Mouse (Mus musculus): ENCODE data around the gene Rab1b. TPM values are rescaled to one million over a fixed set of nuclear protein-coding genes. Genes with fewer than 3 reads are reported as not detected.

The Rab1b gene
- polyA plus RNA-seq, 1 experiment: 31.8 TPM

DNA sequence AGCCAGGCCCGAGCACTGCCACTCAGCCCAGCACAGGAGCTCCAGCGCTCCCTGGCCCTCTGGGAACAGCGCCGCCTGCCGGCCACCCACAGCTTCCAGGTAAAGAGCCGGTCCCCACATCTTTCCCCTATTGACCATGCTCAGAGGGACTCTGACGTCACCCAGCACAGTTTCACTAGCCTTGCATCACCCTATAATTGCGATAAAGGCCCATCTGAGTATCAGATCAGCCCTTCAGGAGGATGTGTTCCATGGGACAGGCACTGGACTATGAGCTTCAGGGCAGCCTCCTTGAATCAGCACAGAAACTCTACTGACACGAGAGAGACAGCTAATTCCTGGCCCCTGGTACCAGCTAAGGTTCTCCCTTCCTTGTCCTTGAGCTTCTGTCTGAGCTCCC lies 53.0 kb downstream of the Rab1b start:
- H3K4me3 ChIP-seq (replicated peaks; ENCODE audit: control insufficient read depth, low read depth, low read length): no peak overlapping the region
- WGBS: 39% methylated on average over 9 of the region's 9 CpGs
- H3K27ac ChIP-seq (ENCODE audit: control insufficient read depth, insufficient read depth, low read depth, low read length, poor library complexity): no peak overlapping the region
- H3K4me1 ChIP-seq (ENCODE audit: control insufficient read depth, insufficient read depth, low read length): no peaks in the 10 kb centered on the region
- TF ChIP-seq POLR2A (IDR thresholded peaks at IDR 0.05; ENCODE audit: borderline replicate concordance, control insufficient read depth, low read depth, low read length) (no peak), CTCF (IDR thresholded peaks at IDR 0.05; ENCODE audit: control insufficient read depth, insufficient read depth, low read length) (peak; percentile 63; the same call in 1 of the 2 replicates)

DNA sequence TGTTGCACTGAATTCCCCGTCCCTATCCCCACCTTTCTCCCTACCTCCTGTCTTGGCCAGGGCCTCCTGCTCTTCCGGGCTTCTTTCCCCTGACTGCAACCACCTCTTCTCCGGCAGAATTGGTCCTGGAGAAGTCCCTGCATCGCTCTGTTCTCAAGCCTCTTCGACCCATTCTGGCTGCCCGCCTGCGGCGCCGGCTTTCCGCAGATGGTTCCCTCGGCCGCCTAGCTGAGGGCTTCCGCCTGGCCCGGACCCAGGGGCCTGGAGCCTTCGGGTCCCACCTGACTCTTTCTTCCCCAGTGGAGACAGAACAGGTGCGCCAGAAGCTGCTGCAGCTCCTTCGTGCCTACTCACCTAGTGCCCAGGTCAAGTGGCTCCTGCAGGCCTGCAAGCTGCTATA lies 54.0 kb downstream of the Rab1b start:
- no peaks in the 10 kb centered on the region for H3K4me1 ChIP-seq (ENCODE audit: control insufficient read depth, insufficient read depth, low read length)
- H3K27ac ChIP-seq (ENCODE audit: control insufficient read depth, insufficient read depth, low read depth, low read length, poor library complexity): no peak overlapping the region
- no peak overlapping the region for H3K4me3 ChIP-seq (replicated peaks; ENCODE audit: control insufficient read depth, low read depth, low read length)
- no peak for TF ChIP-seq POLR2A (IDR thresholded peaks at IDR 0.05; ENCODE audit: borderline replicate concordance, control insufficient read depth, low read depth, low read length)
- TF ChIP-seq CTCF (IDR thresholded peaks at IDR 0.05; ENCODE audit: control insufficient read depth, insufficient read depth, low read length): no peak
- 77% methylated on average over 17 of the region's 17 CpGs for WGBS

DNA sequence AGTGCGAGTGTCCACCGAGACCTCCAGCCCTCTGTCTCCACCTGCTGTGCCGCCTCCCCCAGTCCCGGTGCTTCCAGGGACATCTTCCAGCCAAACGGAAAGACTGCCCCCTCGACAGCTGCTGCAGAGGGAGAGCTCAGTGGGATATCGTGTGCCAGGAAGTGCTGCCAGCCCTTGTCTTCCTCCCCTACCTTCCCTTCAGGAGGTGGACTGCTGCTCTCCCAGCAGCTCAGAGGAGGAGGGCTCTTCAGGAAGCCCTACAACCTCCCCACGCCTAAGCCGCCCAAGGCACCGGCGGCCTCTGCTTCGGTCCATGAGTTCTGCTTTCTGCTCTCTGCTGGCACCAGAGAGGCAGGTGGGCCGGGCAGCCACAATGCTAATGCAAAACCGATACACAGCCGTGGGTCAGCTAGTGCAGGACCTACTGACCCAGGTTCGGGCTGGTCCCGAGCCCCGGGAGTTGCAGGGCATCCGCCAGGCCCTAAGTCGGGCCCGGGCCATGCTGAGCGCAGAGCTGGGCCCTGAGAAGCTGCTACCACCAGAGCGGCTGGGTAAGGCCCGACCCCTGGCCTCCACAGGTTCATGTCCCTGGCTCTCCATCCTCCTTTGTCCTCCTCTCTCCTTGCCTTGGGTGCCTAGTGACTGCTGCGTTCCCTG lies 54.6 kb downstream of the Rab1b start:
- no peak for TF ChIP-seq POLR2A (IDR thresholded peaks at IDR 0.05; ENCODE audit: borderline replicate concordance, control insufficient read depth, low read depth, low read length)
- no peak for TF ChIP-seq CTCF (IDR thresholded peaks at IDR 0.05; ENCODE audit: control insufficient read depth, insufficient read depth, low read length)
- H3K27ac ChIP-seq (ENCODE audit: control insufficient read depth, insufficient read depth, low read depth, low read length, poor library complexity): no peak overlapping the region
- no peaks in the 10 kb centered on the region for H3K4me1 ChIP-seq (ENCODE audit: control insufficient read depth, insufficient read depth, low read length)
- no peak overlapping the region for H3K4me3 ChIP-seq (replicated peaks; ENCODE audit: control insufficient read depth, low read depth, low read length)
- whole genome bisulfite sequencing: 29% methylated on average over 25 of the region's 25 CpGs

DNA sequence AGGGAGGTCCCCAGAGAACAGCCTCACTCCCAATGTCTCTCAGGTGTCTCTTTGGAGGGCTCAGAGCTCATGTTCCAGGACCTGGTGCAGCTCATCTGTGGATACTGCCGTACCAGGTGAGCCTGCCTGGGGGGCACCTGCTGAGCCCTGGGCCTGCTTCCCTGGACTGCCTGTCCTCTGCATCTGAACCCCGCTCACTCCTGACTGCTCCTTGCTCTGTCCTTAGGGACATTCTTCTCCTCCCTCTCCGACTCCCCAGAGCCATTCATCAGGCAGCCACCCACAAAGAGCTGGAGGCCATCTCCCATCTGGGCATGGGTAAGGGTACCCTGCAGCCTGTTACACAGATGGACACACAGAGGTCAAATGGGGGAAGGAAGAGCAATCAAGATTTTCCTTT lies 55.4 kb downstream of the Rab1b start:
- H3K4me3 ChIP-seq (replicated peaks; ENCODE audit: control insufficient read depth, low read depth, low read length): no peak overlapping the region
- no peak overlapping the region for H3K27ac ChIP-seq (ENCODE audit: control insufficient read depth, insufficient read depth, low read depth, low read length, poor library complexity)
- TF ChIP-seq CTCF (IDR thresholded peaks at IDR 0.05; ENCODE audit: control insufficient read depth, insufficient read depth, low read length) (no peak), POLR2A (IDR thresholded peaks at IDR 0.05; ENCODE audit: borderline replicate concordance, control insufficient read depth, low read depth, low read length) (no peak)
- H3K4me1 ChIP-seq (ENCODE audit: control insufficient read depth, insufficient read depth, low read length): no peaks in the 10 kb centered on the region
- 85% methylated on average over 3 of the region's 3 CpGs for WGBS

DNA sequence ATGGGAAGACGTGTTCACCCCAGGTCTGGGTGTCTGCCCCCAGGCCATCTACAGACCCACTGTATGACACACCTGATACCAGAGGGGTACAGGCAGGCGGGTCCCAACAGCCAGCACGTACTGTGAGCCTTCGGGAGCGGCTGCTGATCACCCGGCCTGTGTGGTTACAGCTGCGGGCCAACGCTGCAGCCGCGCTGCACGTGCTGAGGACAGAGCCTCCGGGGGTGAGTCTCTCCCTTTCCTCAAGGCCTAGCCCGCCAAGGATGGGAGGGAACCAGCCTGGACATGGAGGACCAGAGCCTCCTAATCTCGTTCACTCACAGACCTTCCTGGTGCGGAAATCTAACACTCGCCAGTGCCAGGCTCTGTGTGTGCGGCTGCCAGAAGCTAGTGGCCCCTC lies 55.8 kb downstream of the Rab1b start:
- TF ChIP-seq CTCF (IDR thresholded peaks at IDR 0.05; ENCODE audit: control insufficient read depth, insufficient read depth, low read length) (no peak), POLR2A (IDR thresholded peaks at IDR 0.05; ENCODE audit: borderline replicate concordance, control insufficient read depth, low read depth, low read length) (no peak)
- no peak overlapping the region for H3K27ac ChIP-seq (ENCODE audit: control insufficient read depth, insufficient read depth, low read depth, low read length, poor library complexity)
- no peaks in the 10 kb centered on the region for H3K4me1 ChIP-seq (ENCODE audit: control insufficient read depth, insufficient read depth, low read length)
- 10% methylated on average over 17 of the region's 17 CpGs for WGBS
- H3K4me3 ChIP-seq (replicated peaks; ENCODE audit: control insufficient read depth, low read depth, low read length): no peak overlapping the region

DNA sequence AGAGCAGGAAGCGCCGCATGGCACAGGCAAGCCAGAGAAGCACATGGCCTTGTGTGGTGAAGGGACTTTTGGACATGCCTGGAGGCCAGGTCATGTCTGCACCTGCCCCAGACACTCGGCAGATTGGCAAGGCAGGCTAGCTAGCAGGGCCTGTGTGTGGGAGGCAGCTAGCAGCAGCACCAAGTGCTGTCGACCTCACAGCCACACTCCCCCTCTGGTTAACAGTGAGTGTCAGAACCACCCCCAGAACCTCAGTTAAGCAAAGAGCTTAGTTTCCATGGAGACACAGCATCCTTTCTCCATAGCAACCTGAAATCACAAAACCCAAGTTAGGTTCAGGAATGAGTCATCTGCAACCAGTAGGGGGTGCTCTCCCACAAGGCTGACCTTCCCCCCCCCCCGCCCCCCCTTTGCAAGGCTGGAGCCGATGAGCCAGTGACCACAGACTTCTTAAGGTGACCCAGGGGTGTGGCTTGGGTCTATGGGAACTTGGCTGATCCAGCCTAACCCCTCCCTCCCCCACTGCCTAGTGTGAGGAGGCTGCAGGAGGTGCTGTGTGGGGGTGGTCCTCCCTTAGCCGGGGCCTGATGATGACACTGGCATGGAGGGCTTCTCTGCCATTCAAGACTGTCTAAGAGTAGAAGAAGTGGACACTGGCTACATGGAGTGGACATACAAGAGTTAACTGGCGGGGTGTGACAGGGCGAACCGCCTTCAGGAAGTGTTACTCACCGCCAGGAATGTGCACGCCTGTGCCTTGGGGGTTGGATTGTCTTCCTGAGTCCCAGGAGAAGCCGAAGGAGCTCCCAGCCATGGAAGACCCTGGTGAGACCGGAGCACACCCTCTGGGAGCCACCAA lies 56.6 kb downstream of the Rab1b start, which contains the start of gene Rin1:
Rin1 (plus strand) TSS at position 435 of the 859 bp plus-strand sequence.
- Histone ChIP-seq H3K4me1 (ENCODE audit: control insufficient read depth, insufficient read depth, low read length) (no peaks in the 10 kb centered on the region), H3K27ac (ENCODE audit: control insufficient read depth, insufficient read depth, low read depth, low read length, poor library complexity) (no peak within 1 kb of the TSS), H3K4me3 (replicated peaks; ENCODE audit: control insufficient read depth, low read depth, low read length) (no peak within 1 kb of the TSS)
- 17% methylated on average over 14 of the region's 14 CpGs for WGBS
- TF ChIP-seq CTCF (IDR thresholded peaks at IDR 0.05; ENCODE audit: control insufficient read depth, insufficient read depth, low read length) (no peak), POLR2A (IDR thresholded peaks at IDR 0.05; ENCODE audit: borderline replicate concordance, control insufficient read depth, low read depth, low read length) (no peak)

DNA sequence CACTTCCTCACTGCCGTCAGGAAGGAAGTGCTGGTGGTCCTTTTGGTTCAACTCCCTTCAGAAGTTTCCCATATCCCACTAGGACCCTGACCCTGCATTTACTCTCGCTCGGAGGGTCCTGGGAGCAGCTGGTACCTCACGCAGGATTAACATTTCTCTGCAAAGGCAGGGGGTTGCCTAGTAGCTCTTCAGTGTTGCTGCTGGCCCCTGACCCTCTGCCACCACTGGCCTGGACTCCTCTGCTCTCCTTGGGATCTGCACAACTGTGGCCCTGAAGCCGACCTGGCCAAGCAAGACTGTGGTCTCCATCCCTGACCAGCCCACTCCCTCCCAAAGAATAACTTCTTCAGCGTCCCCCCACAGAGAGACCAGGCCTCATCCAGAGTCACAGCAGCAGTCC lies 57.5 kb downstream of the Rab1b start:
- Histone ChIP-seq H3K4me1 (ENCODE audit: control insufficient read depth, insufficient read depth, low read length) (no peaks in the 10 kb centered on the region), H3K27ac (ENCODE audit: control insufficient read depth, insufficient read depth, low read depth, low read length, poor library complexity) (no peak overlapping the region), H3K4me3 (replicated peaks; ENCODE audit: control insufficient read depth, low read depth, low read length) (no peak overlapping the region)
- TF ChIP-seq CTCF (IDR thresholded peaks at IDR 0.05; ENCODE audit: control insufficient read depth, insufficient read depth, low read length) (no peak), POLR2A (IDR thresholded peaks at IDR 0.05; ENCODE audit: borderline replicate concordance, control insufficient read depth, low read depth, low read length) (no peak)
- 85% methylated on average over 6 of the region's 6 CpGs for WGBS

Other genes with a start within 250 kb of the Rab1b start
- 2.1 TPM in 1 of 2 replicates, not detected in the other for gene Actn3, start 229.2 kb downstream of the Rab1b start, polyA plus RNA-seq (2011; ENCODE audit: insufficient read depth, insufficient read length, low replicate concordance, missing spikeins)
- gene Zdhhc24, start 228.4 kb downstream of the Rab1b start, polyA plus RNA-seq (2011; ENCODE audit: insufficient read depth, insufficient read length, low replicate concordance, missing spikeins): 6.3 and 11.0 TPM in 2 replicates
- gene Bbs1, start 200.4 kb downstream of the Rab1b start, polyA plus RNA-seq (2011; ENCODE audit: insufficient read depth, insufficient read length, low replicate concordance, missing spikeins): 2.4 TPM in 2 replicates
- gene Dpp3, start 178.8 kb downstream of the Rab1b start, polyA plus RNA-seq (2011; ENCODE audit: insufficient read depth, insufficient read length, low replicate concordance, missing spikeins): 17.2 and 27.5 TPM in 2 replicates
- gene Peli3, start 163.9 kb downstream of the Rab1b start, polyA plus RNA-seq (2011; ENCODE audit: insufficient read depth, insufficient read length, low replicate concordance, missing spikeins): not detected in 2 replicates
- 51.6 and 60.7 TPM in 2 replicates for gene Mrpl11, start 144.9 kb downstream of the Rab1b start, polyA plus RNA-seq (2011; ENCODE audit: insufficient read depth, insufficient read length, low replicate concordance, missing spikeins)
- gene Npas4, start 116.8 kb downstream of the Rab1b start, polyA plus RNA-seq (2011; ENCODE audit: insufficient read depth, insufficient read length, low replicate concordance, missing spikeins): 6.9 and 15.5 TPM in 2 replicates
- gene Slc29a2, start 83.2 kb downstream of the Rab1b start, polyA plus RNA-seq (2011; ENCODE audit: insufficient read depth, insufficient read length, low replicate concordance, missing spikeins): 1.3 and 1.7 TPM in 2 replicates
- gene B4gat1, start 68.2 kb downstream of the Rab1b start, polyA plus RNA-seq (2011; ENCODE audit: insufficient read depth, insufficient read length, low replicate concordance, missing spikeins): 5.9 and 8.3 TPM in 2 replicates
- not detected in 2 replicates for gene AC124502.3, start 68.2 kb downstream of the Rab1b start, polyA plus RNA-seq (2011; ENCODE audit: insufficient read depth, insufficient read length, low replicate concordance, missing spikeins)
- 40.6 and 68.0 TPM in 2 replicates for gene Brms1, start 65.7 kb downstream of the Rab1b start, polyA plus RNA-seq (2011; ENCODE audit: insufficient read depth, insufficient read length, low replicate concordance, missing spikeins)
- 0.68 and 3.6 TPM in 2 replicates for gene Rin1, start 56.6 kb downstream of the Rab1b start, polyA plus RNA-seq (2011; ENCODE audit: insufficient read depth, insufficient read length, low replicate concordance, missing spikeins)
- gene Cd248, start 39.0 kb downstream of the Rab1b start, polyA plus RNA-seq (2011; ENCODE audit: insufficient read depth, insufficient read length, low replicate concordance, missing spikeins): 0.50 and 1.9 TPM in 2 replicates
- not detected in 2 replicates for gene Tmem151a, start 21.5 kb downstream of the Rab1b start, polyA plus RNA-seq (2011; ENCODE audit: insufficient read depth, insufficient read length, low replicate concordance, missing spikeins)
- gene Yif1a, start 18.5 kb downstream of the Rab1b start, polyA plus RNA-seq (2011; ENCODE audit: insufficient read depth, insufficient read length, low replicate concordance, missing spikeins): 6.1 and 15.0 TPM in 2 replicates
- 0.74 and 2.3 TPM in 2 replicates for gene Cnih2, start 8.6 kb downstream of the Rab1b start, polyA plus RNA-seq (2011; ENCODE audit: insufficient read depth, insufficient read length, low replicate concordance, missing spikeins)
- gene Klc2, start 11.5 kb upstream of the Rab1b start, polyA plus RNA-seq (2011; ENCODE audit: insufficient read depth, insufficient read length, low replicate concordance, missing spikeins): 7.0 and 21.9 TPM in 2 replicates
- 12.0 and 16.5 TPM in 2 replicates for gene Pacs1, start 166.0 kb upstream of the Rab1b start, polyA plus RNA-seq (2011; ENCODE audit: insufficient read depth, insufficient read length, low replicate concordance, missing spikeins)
- 83.5 and 101 TPM in 2 replicates for gene Sf3b2, start 188.4 kb upstream of the Rab1b start, polyA plus RNA-seq (2011; ENCODE audit: insufficient read depth, insufficient read length, low replicate concordance, missing spikeins)
- 0.82 TPM in 1 of 2 replicates, not detected in the other for gene Gal3st3, start 191.3 kb upstream of the Rab1b start, polyA plus RNA-seq (2011; ENCODE audit: insufficient read depth, insufficient read length, low replicate concordance, missing spikeins)
- not detected in 2 replicates for gene Catsper1, start 228.7 kb upstream of the Rab1b start, polyA plus RNA-seq (2011; ENCODE audit: insufficient read depth, insufficient read length, low replicate concordance, missing spikeins)
- not detected in 2 replicates for gene Cst6, start 242.5 kb upstream of the Rab1b start, polyA plus RNA-seq (2011; ENCODE audit: insufficient read depth, insufficient read length, low replicate concordance, missing spikeins)